Mouse (Mus musculus) bone marrow macrophage, adult 2 months (primary cell): ENCODE measurements around the gene Dab1. TPM values are rescaled to one million over a fixed set of nuclear protein-coding genes. Genes with fewer than 3 reads are reported as not detected.

Experiments used
- H3K27ac ChIP-seq: 2 replicates; pipeline ENCODE4 v1.5.1; 2012; ENCODE audit warnings: low read depth, low read length; ENCODE audit not compliant: insufficient read depth
- H3K4me1 ChIP-seq: 2 replicates; pipeline ENCODE4 v1.6.1; 2012; ENCODE audit warnings: low read length; ENCODE audit not compliant: control insufficient read depth, insufficient read depth
- H3K4me3 ChIP-seq: 2 replicates; pipeline ENCODE4 v1.5.1; 2012; ENCODE audit warnings: mild to moderate bottlenecking, low read length, moderate library complexity; ENCODE audit not compliant: insufficient read depth
- CTCF ChIP-seq: IDR thresholded peaks from 2 replicates; pipeline ENCODE4 v1.5.1; 2012; ENCODE audit warnings: low read depth, mild to moderate bottlenecking, low read length, moderate library complexity
- POLR2A ChIP-seq: IDR thresholded peaks from 2 replicates; pipeline ENCODE4 v1.6.1; 2012; ENCODE audit warnings: mild to moderate bottlenecking, low read depth, low read length, borderline replicate concordance
- polyA plus RNA-seq: library from polyadenylated mRNA; stranded (reverse); fragments of >200 nt; gene quantifications from 2 replicates; pipeline ENCODE4 v1.2.4, GENCODE M21; 2012; ENCODE audit not compliant: missing spikeins, insufficient read depth, insufficient read length

Gene Dab1
- polyA plus RNA-seq, 1 experiment: not detected

- no peaks in the 10 kb centered on the region for H3K4me1 ChIP-seq
- TF ChIP-seq CTCF (no peak), POLR2A (no peak)
- H3K4me3 ChIP-seq: no peak overlapping the region
- no peak overlapping the region for H3K27ac ChIP-seq
These were observed 825.8 kb downstream of the Dab1 start for GRCm38 (mm10) chr4:104444985-104445384.

- TF ChIP-seq POLR2A: no peak
- TF ChIP-seq CTCF: no peak
- no peak overlapping the region for H3K27ac ChIP-seq
These were observed 829.0 kb downstream of the Dab1 start for GRCm38 (mm10) chr4:104448199-104448598.

GRCm38 (mm10) chr4:104450645-104451044 is 831.5 kb downstream of the Dab1 start:
- Histone ChIP-seq H3K4me1 (no peaks in the 10 kb centered on the region), H3K4me3 (no peak overlapping the region), H3K27ac (no peak overlapping the region)
- TF ChIP-seq CTCF (no peak), POLR2A (no peak)

More at GRCm38 (mm10) chr4:104448199-104448598, 829.0 kb downstream of the Dab1 start:
- Histone ChIP-seq H3K4me3 (no peak overlapping the region), H3K4me1 (no peaks in the 10 kb centered on the region)

GRCm38 (mm10) chr4:104452587-104452986 is 833.4 kb downstream of the Dab1 start:
- no peaks in the 10 kb centered on the region for H3K4me1 ChIP-seq
- TF ChIP-seq POLR2A: no peak
- no peak for TF ChIP-seq CTCF
- H3K27ac ChIP-seq: no peak overlapping the region
- H3K4me3 ChIP-seq: no peak overlapping the region

GRCm38 (mm10) chr4:104455151-104455550 is 836.0 kb downstream of the Dab1 start:
- Histone ChIP-seq H3K4me1 (no peaks in the 10 kb centered on the region), H3K27ac (no peak overlapping the region), H3K4me3 (no peak overlapping the region)
- no peak for TF ChIP-seq CTCF
- no peak for TF ChIP-seq POLR2A

GRCm38 (mm10) chr4:104455760-104456159 is 836.6 kb downstream of the Dab1 start:
- Histone ChIP-seq H3K4me3 (no peak overlapping the region), H3K4me1 (no peaks in the 10 kb centered on the region), H3K27ac (no peak overlapping the region)
- TF ChIP-seq POLR2A (no peak), CTCF (no peak)

- Histone ChIP-seq H3K4me3 (no peak overlapping the region), H3K4me1 (no peaks in the 10 kb centered on the region), H3K27ac (no peak overlapping the region)
- TF ChIP-seq CTCF (no peak), POLR2A (no peak)
These were observed 837.2 kb downstream of the Dab1 start for GRCm38 (mm10) chr4:104456173-104456873.

- TF ChIP-seq POLR2A (no peak), CTCF (no peak)
- Histone ChIP-seq H3K4me1 (no peaks in the 10 kb centered on the region), H3K4me3 (no peak overlapping the region), H3K27ac (no peak overlapping the region)
These were observed 839.6 kb downstream of the Dab1 start for GRCm38 (mm10) chr4:104458726-104459125.

GRCm38 (mm10) chr4:104461106-104462011 is 842.2 kb downstream of the Dab1 start:
- H3K27ac ChIP-seq: no peak overlapping the region
- TF ChIP-seq POLR2A: no peak
- TF ChIP-seq CTCF: no peak
- H3K4me3 ChIP-seq: no peak overlapping the region
- no peaks in the 10 kb centered on the region for H3K4me1 ChIP-seq
